Mouse (Mus musculus) right cerebral cortex, adult 18-20 months (tissue): ENCODE measurements around the gene Herpud1.

Source experiments
- DNase-seq: peaks from one replicate; pipeline ENCODE4 v3.0.0; 2022; ENCODE audit warnings: mixed read lengths

Gene Herpud1

GRCm38 (mm10) chr8:94412518-94412917 lies 26.3 kb downstream of the Herpud1 start:
- DNase-seq = no peak

DNA sequence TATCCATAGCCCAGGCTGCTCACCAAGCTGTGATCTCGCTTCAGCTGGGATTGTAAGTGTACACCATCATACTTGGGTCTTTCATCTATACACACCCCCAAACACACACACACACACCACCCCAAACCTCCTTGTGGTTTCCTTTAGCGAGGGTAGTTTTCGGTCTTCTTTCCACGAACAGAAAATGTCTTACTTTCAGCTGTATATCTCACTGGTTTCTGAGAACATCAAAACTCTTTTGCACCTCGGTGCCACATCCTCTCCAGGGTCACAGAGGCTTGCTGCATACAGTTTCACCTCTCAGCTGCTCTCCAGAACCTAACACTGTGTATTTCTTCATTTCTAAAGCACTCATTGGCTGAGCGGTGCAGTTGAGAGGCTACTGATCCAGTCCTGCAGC lies 27.3 kb downstream of the Herpud1 start:
- no peak for DNase-seq

DNA sequence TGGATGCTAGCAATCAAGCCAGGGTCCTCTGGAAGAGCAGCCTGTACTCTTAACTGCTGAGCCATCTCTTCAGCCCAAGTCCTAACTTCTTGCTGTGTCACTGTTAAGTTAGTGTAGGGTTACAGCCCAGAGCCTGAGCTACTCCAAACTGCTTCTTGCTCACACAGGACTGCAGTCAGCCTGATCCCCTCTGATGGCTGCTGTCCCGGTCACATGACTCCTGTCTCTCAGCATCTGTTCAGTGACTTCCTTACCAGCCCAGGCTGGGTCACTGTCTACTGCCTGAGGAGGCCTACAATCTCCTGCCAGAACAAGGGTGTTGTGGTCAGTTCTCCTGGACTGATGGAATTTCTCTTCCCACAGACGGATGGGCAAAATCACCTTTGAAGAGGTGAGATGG lies 29.0 kb downstream of the Herpud1 start:
- no peak for DNase-seq

DNA sequence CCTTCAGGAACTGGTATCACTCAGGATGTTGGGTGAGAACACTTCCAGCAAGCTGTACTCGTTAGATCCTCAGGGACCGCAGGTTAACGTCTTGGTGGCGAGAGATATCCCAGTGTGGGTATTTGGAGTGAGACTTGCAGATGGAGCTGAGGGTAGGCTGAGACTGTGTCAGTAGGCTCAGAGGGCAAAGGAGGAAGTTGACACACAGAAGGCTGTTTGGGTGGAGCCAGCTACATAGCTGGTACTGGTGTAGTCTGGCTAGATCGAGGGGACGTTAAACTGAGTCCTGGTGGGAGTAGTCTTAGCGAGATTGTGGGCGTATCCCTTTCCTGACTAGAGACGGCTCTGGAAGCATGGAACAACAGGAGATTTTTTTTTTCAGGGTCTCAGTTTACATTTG lies 31.8 kb downstream of the Herpud1 start:
- DNase-seq = no peak

DNA sequence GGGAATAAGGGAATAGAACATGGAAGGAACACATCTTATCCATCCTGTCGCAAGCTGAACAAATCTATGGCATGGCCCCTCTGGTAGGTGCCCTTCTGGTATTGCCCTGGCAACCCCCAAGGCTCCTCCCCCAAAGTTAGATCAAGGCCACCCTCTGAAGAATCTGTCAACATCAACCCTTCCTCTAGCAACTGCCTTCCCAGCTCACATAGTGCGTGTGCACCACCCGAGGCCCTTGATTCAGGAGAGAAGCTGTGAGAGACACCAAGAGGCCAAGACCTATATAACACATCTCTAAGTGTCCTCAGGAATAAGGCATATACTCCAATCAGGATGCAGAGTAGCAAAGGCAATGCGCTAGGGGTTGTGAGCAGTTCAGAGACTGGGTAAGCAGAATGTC lies 36.0 kb downstream of the Herpud1 start:
- DNase-seq = no peak

- DNase-seq = no peak
Observed at GRCm38 (mm10) chr8:94427953-94428352, 41.7 kb downstream of the Herpud1 start.

DNA sequence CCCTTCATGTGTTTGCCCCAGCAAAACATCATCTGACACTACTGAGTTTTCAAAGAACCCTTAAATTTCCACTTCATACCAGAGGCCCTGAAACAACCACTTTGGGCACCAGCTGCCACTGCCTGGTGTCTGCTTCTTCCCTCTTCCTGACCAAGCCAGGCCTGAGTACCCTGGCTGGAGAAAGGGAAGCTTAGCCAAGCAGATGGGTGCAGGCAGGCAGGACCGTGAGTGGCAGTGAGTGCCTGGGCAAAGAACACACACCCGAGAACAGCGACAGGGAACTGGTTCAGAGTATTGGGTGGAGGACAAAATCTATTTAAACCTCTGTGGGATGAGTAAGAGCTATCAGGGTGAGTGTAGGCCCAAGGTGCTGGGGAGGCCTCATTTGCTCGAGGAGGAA lies 42.2 kb downstream of the Herpud1 start:
- no peak for DNase-seq

DNA sequence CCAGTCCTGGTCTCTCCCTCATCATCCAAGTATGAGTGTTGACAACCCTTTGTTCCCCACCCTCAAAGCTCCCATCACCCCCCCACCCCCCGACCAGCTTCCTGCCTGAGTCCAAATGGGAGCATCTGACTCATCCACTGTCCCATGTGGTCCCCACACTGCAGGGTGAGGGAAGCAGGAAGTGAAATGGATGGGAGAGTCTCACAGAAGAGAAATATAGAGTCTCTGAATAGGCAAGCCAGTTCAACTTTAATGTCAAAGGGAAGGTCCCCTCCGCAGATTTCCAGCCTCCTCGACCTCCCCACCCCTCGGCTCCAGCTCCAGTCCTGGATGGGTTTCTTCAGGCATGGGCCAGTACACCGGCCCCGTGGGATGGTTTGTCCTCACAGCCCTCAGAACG lies 43.1 kb downstream of the Herpud1 start:
- no peak for DNase-seq

DNA sequence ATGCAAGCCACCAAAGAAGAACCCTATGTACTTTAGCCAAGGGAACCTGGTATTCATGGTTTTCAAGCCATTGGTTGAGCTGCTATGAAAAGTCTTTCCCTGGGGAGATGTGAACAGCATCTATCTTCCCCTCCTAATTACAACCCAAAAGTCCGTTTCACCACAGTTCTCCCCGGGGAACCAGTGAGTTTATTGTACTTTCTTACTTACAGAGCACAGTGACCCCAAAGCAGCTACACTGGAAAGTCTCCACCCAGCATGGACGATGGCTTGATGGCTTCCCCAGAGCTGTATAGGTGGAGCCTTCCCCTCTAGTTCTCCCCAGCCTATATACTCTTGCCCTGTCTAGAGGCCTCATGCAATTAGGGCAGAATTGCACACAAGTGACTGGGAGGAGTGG lies 46.0 kb downstream of the Herpud1 start:
- DNase-seq = no peak

DNA sequence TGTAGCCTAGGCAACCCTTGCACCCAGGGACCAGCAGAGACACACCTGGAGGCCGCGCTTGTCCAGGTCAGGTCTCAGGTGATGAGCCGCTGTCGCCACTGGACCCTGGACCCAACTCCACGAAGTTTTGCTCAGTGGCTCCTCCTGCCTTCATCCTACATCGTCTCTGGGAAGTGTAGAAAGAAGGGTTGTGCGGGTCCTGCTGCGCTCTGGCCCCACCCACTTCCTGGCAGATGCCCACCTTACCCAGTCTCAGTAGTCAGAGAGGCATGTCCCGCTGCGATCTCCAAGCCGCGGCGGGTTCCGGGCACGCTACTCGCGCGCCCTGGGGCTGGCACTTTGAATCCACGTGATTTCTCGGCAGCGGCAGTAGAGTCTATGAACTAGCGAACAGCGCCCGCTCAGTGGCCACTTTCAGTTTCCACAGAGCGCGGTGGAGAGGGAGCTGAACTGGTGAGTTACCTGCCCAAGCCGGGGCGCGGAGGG lies 47.8 kb downstream of the Herpud1 start, which contains the start of gene Nlrc5:
Gene Nlrc5, plus strand, starts transcription at position 376 of the 486 bp plus-strand sequence.
- DNase-seq = peak; percentile 49

GRCm38 (mm10) chr8:94434958-94435357 lies 48.7 kb downstream of the Herpud1 start:
- no peak for DNase-seq

DNA sequence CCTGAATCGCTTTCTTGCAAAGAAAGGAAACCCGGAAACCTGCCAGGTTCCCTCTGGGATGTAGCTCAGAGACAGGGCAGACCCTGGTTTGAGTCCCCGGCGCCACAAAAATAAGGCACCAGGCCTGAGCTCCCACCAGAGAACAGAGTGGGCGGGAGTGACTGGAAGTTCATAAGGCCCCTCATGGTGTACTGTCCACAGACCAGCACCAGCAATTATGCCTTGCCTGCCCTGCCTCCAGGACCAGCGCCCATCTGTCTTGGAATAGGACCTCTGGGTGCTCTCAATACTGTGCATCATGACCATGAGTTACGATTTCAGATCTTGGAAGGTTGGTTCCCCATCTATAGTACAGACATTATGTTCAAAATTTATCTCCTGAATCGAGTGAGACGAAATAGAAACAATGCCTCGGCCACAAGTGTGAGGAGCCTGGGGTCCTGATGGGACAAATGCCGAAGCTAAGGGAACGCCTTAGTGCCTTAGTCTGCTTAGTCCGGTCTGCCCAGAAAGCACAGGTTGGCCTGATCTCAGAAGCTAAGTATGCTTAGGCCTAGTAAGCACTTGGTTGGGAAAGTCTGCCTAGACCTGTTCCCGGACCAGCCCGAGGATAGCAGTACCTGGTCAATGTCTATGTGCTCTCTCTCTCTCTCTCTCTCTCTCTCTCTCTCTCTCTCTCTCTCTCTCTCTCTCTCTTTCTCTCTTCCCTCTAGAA lies 49.3 kb downstream of the Herpud1 start:
- DNase-seq = no peak

- no peak for DNase-seq
Observed at GRCm38 (mm10) chr8:94436112-94436572, 49.9 kb downstream of the Herpud1 start.

DNA sequence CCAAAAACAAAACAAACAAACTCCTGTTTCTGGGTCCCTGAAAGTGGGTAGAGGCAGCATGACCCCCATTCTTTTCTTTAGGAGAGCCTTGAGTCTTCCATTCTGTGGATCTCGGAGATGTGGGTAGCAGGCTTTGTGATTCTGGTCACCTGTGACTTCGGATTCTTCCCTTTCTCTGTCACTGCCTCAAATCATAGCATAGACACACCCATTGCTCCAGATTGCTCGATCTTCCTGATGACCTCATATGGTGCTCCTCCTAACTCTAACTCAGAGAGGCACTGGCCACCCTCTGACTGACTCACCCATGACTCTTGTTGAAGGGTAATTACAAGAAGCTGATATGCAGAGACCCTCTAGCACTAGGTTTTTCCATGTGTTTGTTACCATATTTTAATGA lies 50.7 kb downstream of the Herpud1 start:
- DNase-seq = no peak

GRCm38 (mm10) chr8:94438659-94439058 lies 52.4 kb downstream of the Herpud1 start:
- DNase-seq = no peak

DNA sequence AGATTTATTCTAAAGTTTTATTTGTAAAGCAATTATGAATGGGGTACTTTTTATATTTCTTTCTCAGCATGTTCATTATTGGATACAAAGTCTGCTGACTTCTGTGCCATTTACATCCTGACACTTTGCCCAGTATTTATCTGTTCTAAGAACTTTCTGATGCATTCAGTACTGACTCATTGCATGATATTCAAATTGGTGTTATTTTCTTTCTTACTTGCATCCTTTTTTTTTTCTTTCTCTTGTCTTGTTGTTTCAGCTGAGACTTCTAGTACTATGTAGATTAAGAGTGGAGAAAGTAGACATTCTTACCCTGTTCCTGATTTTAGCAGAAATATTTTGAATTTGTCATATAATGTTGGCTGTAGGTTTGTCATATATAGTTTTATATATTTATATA lies 53.5 kb downstream of the Herpud1 start:
- DNase-seq = no peak

DNA sequence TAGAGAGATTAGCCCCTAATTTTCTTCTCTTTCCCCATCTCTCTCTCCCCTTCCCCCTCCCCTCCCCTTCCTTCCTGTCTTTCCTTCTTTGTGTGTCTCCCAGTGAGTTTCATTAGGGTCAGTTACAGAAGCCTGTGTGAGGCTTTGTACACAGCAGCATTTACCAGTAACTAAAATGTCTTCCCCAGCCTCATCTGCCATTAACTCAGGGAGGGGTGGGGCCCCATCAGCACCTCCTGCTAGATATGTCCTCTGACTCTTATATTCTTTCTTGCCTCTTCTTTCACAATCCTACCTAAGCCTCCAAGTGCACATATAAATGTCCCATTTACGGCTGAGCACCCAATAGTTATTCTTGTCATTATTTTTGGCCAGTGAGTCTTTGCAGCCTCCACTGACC lies 54.2 kb downstream of the Herpud1 start:
- DNase-seq = no peak

DNA sequence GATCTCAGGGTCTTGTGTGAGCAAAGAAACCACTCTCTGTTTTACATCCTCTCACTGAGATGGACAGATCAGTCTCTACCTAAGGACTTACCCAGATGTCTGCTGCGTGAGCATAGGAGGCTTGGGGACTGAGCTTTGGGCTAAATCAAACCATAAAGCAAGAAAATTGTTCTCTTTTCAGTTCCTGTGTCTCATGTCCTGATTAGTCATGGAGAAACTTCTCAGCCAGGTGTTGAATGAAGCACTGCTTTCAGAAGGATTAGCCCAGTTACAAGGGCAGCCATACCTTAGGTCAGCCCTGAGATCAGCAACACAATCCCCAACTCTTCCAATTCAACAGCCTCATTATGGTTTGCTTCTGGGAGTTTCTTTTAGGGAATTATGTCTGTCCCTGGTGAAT lies 55.4 kb downstream of the Herpud1 start:
- no peak for DNase-seq

DNA sequence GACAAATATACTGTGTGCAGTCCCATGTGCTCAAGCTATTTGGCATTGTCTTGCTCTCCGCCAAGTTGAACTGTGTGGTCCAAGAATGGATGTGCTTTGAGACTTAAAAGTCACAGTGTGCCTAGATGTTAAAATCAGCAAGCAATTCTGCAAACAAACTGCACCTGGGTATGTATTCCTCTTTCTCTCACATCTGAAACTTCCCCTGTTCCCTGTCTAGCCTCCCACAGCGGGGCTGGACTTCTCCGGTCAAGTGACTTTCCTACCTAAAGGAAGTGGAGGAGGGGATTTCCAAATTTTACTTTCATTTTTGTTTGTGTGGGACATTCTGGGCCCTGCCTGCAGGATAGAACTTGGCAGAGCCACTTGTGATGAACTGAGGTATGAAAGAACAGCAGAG lies 56.9 kb downstream of the Herpud1 start:
- DNase-seq = no peak

GRCm38 (mm10) chr8:94444480-94444879 lies 58.2 kb downstream of the Herpud1 start:
- DNase-seq = no peak
